Mouse (Mus musculus) 3T3-L1 (cell line): ENCODE data around the gene Duoxa1.
"Not testable (repeated sequence)": the region's sequence is repeated elsewhere in the genome, so short reads cannot be mapped to it uniquely, and the experiment has no call there.

Experiments used
- DNase-seq: peaks from one replicate; pipeline ENCODE4 v3.0.0-alpha.2; 2015; ENCODE audit warnings: low read depth, low spot score

Duoxa1 gene

GRCm38 (mm10) chr2:122313536-122313935, at the start of gene Duoxa1:
Gene Duoxa1, minus strand, starts transcription at chr2:122313730.
- no peak for DNase-seq

GRCm38 (mm10) chr2:122362622-122363523, 49.3 kb upstream of the Duoxa1 start:
- DNase-seq = no peak

- no peak for DNase-seq
Measured at GRCm38 (mm10) chr2:122361868-122362621, 48.5 kb upstream of the Duoxa1 start.

- DNase-seq = no peak
Measured at GRCm38 (mm10) chr2:122361181-122361580, 47.7 kb upstream of the Duoxa1 start.

- DNase-seq = no peak
Measured at GRCm38 (mm10) chr2:122360310-122360709, 46.8 kb upstream of the Duoxa1 start.

GRCm38 (mm10) chr2:122356187-122356586, 42.7 kb upstream of the Duoxa1 start:
- DNase-seq = no peak

GRCm38 (mm10) chr2:122355389-122355788, 41.9 kb upstream of the Duoxa1 start:
- DNase-seq = no peak

GRCm38 (mm10) chr2:122354191-122354929, 40.8 kb upstream of the Duoxa1 start:
- no peak for DNase-seq

GRCm38 (mm10) chr2:122353765-122354164, 40.2 kb upstream of the Duoxa1 start:
- no peak for DNase-seq

GRCm38 (mm10) chr2:122352992-122353391, 39.5 kb upstream of the Duoxa1 start:
- no peak for DNase-seq

GRCm38 (mm10) chr2:122351931-122352329, 38.4 kb upstream of the Duoxa1 start:
- no peak for DNase-seq

- peak; percentile 73 for DNase-seq
Measured at GRCm38 (mm10) chr2:122351156-122351930, 37.8 kb upstream of the Duoxa1 start.

- peak; percentile 25 for DNase-seq
Measured at GRCm38 (mm10) chr2:122349136-122349785, 35.7 kb upstream of the Duoxa1 start.

- peak; percentile 80 for DNase-seq
Measured at GRCm38 (mm10) chr2:122348531-122349131, 35.1 kb upstream of the Duoxa1 start.

- no peak for DNase-seq
Measured at GRCm38 (mm10) chr2:122347257-122347656, 33.7 kb upstream of the Duoxa1 start.

- not testable (repeated sequence) for DNase-seq
Measured at GRCm38 (mm10) chr2:122346164-122346563, 32.6 kb upstream of the Duoxa1 start.

- no peak for DNase-seq
Measured at GRCm38 (mm10) chr2:122345106-122345893, 31.8 kb upstream of the Duoxa1 start.

GRCm38 (mm10) chr2:122337291-122337690, 23.8 kb upstream of the Duoxa1 start:
- DNase-seq = no peak

GRCm38 (mm10) chr2:122334170-122334569, 20.6 kb upstream of the Duoxa1 start:
- DNase-seq = peak; percentile 60
